Mouse (Mus musculus) forebrain, embryonic 13.5 days (tissue): ENCODE measurements around the gene Rnase10. TPM values are rescaled to one million over a fixed set of nuclear protein-coding genes. Genes with fewer than 3 reads are reported as not detected.

ENCODE experiments used
- ATAC-seq: fragments of 200-750 bp; cut with Nextera tagmentation; 2 replicates; pipeline ENCODE4 v1.8.0; 2017
- H3K27ac ChIP-seq: fragments of 300-500 bp; sonication (generic); 2 replicates; pipeline ENCODE4 v1.5.1; 2015; ENCODE audit warnings: inconsistent platforms, mild to moderate bottlenecking, moderate library complexity
- H3K27me3 ChIP-seq: fragments of 300-500 bp; sonication (generic); 2 replicates; pipeline ENCODE4 v1.6.1; 2015; ENCODE audit warnings: mild to moderate bottlenecking, inconsistent platforms
- H3K36me3 ChIP-seq: fragments of 300-500 bp; sonication (generic); 2 replicates; pipeline ENCODE4 v1.6.1; 2015; ENCODE audit warnings: mild to moderate bottlenecking, inconsistent platforms; ENCODE audit not compliant: poor library complexity, severe bottlenecking
- H3K4me1 ChIP-seq: fragments of 300-500 bp; sonication (generic); 2 replicates; pipeline ENCODE4 v1.6.1; 2015; ENCODE audit warnings: inconsistent platforms
- H3K4me2 ChIP-seq: fragments of 300-500 bp; sonication (generic); 2 replicates; pipeline ENCODE4 v1.6.1; 2015; ENCODE audit warnings: inconsistent platforms, mild to moderate bottlenecking, moderate library complexity
- H3K4me3 ChIP-seq: fragments of 300-500 bp; sonication (generic); 2 replicates; pipeline ENCODE4 v1.5.1; 2015; ENCODE audit warnings: mild to moderate bottlenecking, inconsistent platforms
- H3K9ac ChIP-seq: fragments of 300-500 bp; sonication (generic); 2 replicates; pipeline ENCODE4 v1.6.1; 2015; ENCODE audit warnings: mild to moderate bottlenecking, inconsistent platforms
- H3K9me3 ChIP-seq: fragments of 300-500 bp; sonication (generic); replicated peaks from 2 replicates; pipeline ENCODE4 v1.6.1; 2016; ENCODE audit warnings: inconsistent platforms
- WGBS: fragments of 180-500 bp; shearing (Covaris S2); methylation state at CpG from one replicate; pipeline ENCODE4 v1.1.7; 2015; 5-methylcytosine and 5-hydroxymethylcytosine counted together
- polyA plus RNA-seq: library from polyadenylated mRNA; unstranded; fragments of >200 nt; fragmentation: Nextera tagmentation; extraction: Ambion mirVana; gene quantifications from 2 replicates; pipeline ENCODE4 v1.2.1, GENCODE M21; 2015

Rnase10 gene
- polyA plus RNA-seq, 1 experiment from 2014 or later = not detected

GRCm38 (mm10) chr14:51017256-51017655 is 9.7 kb downstream of the Rnase10 start:
- 82% methylated on average over 3 of the region's 3 CpGs for WGBS
- Histone ChIP-seq H3K27ac (no peak overlapping the region), H3K9ac (no peak overlapping the region), H3K9me3 (no peaks in the 10 kb centered on the region; the same call in 1 of the 2 replicates), H3K4me1 (no peaks in the 10 kb centered on the region), H3K4me2 (no peak overlapping the region), H3K27me3 (no peaks in the 10 kb centered on the region), H3K4me3 (no peak overlapping the region), H3K36me3 (no peaks in the 10 kb centered on the region)
- no peak for ATAC-seq

GRCm38 (mm10) chr14:51023457-51023856 is 15.9 kb downstream of the Rnase10 start:
- no peak for ATAC-seq
- Histone ChIP-seq H3K4me1 (no peaks in the 10 kb centered on the region), H3K27ac (no peak overlapping the region), H3K9ac (no peak overlapping the region), H3K27me3 (no peaks in the 10 kb centered on the region), H3K9me3 (no peaks in the 10 kb centered on the region; the same call in 1 of the 2 replicates), H3K36me3 (no peaks in the 10 kb centered on the region), H3K4me3 (no peak overlapping the region), H3K4me2 (no peak overlapping the region)
- 79% methylated on average over 4 of the region's 4 CpGs for WGBS

GRCm38 (mm10) chr14:51024820-51025219 is 17.3 kb downstream of the Rnase10 start:
- H3K27ac ChIP-seq = no peak overlapping the region
- no peak for ATAC-seq
- H3K27me3 ChIP-seq = no peaks in the 10 kb centered on the region
- no peak overlapping the region for H3K4me2 ChIP-seq
- H3K4me1 ChIP-seq = no peaks in the 10 kb centered on the region
- no peak overlapping the region for H3K9ac ChIP-seq
- no peaks in the 10 kb centered on the region for H3K36me3 ChIP-seq
- H3K4me3 ChIP-seq = no peak overlapping the region
- no peaks in the 10 kb centered on the region; the same call in 1 of the 2 replicates for H3K9me3 ChIP-seq
- WGBS = 67% methylated on average over 1 of the region's 1 CpGs

- 38% methylated on average over 5 of the region's 5 CpGs for WGBS
- Histone ChIP-seq H3K4me3 (no peak overlapping the region), H3K9ac (no peak overlapping the region), H3K4me1 (no peaks in the 10 kb centered on the region), H3K27ac (no peak overlapping the region), H3K4me2 (no peak overlapping the region), H3K9me3 (no peaks in the 10 kb centered on the region), H3K36me3 (no peaks in the 10 kb centered on the region), H3K27me3 (no peaks in the 10 kb centered on the region)
- ATAC-seq = peak; percentile 72
Measured at GRCm38 (mm10) chr14:51026391-51027133, 19.0 kb downstream of the Rnase10 start.

DNA sequence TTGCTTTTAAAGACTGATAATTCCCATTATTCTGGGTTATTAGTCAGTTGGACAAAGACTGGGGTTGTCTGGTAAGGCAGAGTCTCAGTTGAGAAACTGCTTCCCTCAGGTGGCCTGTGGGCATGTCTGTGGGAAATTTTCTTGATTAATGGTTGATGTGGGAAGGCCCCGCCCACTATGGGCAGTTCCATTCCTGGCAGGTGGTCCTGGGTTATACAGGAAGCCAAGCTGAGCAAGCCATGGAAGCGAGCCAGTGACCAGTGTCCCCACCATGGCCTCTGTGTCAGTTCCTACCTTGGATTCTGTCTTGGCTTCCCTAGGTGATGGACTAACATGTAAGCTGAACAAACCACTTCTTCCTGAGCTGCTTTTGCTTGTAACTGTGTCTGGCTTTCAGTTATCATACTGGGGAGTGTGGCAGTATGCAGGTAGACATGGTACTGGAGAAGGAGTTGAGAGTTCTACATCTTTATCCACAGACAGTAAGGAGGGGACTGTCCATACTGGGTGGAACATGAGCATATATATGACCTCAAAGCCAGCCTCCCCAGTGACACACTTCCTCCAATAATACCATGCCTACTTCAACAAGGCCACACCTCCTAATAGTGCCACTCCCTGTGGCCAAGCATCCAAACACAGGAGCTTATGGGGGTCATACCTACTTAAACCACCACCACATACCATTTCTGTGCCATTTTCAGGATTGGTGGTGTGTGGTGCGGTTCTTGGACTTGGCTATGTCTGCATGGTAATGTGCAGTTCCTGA is 20.0 kb downstream of the Rnase10 start:
- Histone ChIP-seq H3K27ac (no peak overlapping the region), H3K4me3 (no peak overlapping the region), H3K27me3 (no peaks in the 10 kb centered on the region), H3K9me3 (no peaks in the 10 kb centered on the region), H3K4me1 (no peaks in the 10 kb centered on the region), H3K36me3 (no peaks in the 10 kb centered on the region), H3K9ac (no peak overlapping the region), H3K4me2 (no peak overlapping the region)
- no peak for ATAC-seq
- 56% methylated on average over 3 of the region's 3 CpGs for WGBS

GRCm38 (mm10) chr14:51035206-51035605 is 27.7 kb downstream of the Rnase10 start:
- ATAC-seq = no peak
- Histone ChIP-seq H3K27ac (no peak overlapping the region), H3K9ac (no peak overlapping the region), H3K4me3 (no peak overlapping the region), H3K36me3 (no peaks in the 10 kb centered on the region), H3K4me2 (no peak overlapping the region), H3K27me3 (no peaks in the 10 kb centered on the region), H3K9me3 (no peaks in the 10 kb centered on the region), H3K4me1 (no peaks in the 10 kb centered on the region)
- WGBS = 64% methylated on average over 1 of the region's 1 CpGs

GRCm38 (mm10) chr14:51036214-51036613 is 28.7 kb downstream of the Rnase10 start:
- no peak for ATAC-seq
- Histone ChIP-seq H3K9me3 (no peaks in the 10 kb centered on the region), H3K27ac (no peak overlapping the region), H3K9ac (no peak overlapping the region), H3K4me3 (no peak overlapping the region), H3K27me3 (no peaks in the 10 kb centered on the region), H3K4me2 (no peak overlapping the region), H3K36me3 (no peaks in the 10 kb centered on the region), H3K4me1 (no peaks in the 10 kb centered on the region)
- 85% methylated on average over 4 of the region's 4 CpGs for WGBS

DNA sequence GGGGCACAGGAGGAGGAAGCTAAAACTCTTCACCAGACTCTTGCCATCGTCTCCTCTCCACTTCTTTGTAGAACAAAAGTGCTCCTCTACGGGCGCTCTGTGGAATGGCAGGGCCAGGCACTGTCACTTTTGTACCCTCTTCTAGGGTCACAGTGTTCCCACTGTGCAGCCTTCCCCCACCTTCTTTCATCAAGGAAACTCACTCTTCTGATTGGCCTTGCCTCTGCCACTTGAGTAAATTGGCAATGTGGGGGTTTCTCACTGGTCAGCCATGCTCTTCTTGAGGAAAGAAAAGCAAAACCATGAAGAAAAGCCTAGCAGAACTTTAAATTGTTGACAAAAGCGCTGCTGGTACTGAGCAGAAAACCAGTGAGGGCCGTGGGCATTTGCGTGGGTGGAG is 34.2 kb downstream of the Rnase10 start, which contains the start of gene Rnase9:
Gene Rnase9 (minus strand): TSS at position 101 of the 400 bp plus-strand sequence.
- Histone ChIP-seq H3K4me1 (no peaks in the 10 kb centered on the region), H3K9ac (no peak within 1 kb of the TSS)

DNA sequence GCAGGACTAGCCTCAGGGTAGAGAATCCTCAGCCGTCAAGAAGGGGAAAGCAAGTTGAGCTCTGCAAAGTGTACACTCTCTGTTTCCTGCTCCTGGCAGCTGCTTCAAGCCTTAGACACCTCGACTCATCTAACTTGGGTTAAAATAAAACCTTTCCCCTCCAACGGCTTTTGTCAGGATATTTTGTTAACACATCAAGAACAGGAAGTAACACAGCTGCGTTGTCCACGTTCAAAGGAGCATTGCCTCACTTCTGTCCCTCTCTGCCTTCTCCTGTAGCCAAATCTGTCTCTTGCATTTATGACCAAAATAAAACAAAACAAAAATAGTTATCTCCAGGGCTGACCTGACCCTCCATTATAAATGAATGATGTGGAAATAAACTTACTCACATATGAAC is 40.3 kb downstream of the Rnase10 start:
- Histone ChIP-seq H3K9ac (no peak overlapping the region), H3K4me3 (no peak overlapping the region), H3K27me3 (no peaks in the 10 kb centered on the region), H3K9me3 (no peaks in the 10 kb centered on the region), H3K36me3 (no peaks in the 10 kb centered on the region), H3K4me1 (no peaks in the 10 kb centered on the region), H3K4me2 (no peak overlapping the region), H3K27ac (no peak overlapping the region)
- no peak for ATAC-seq
- WGBS = 77% methylated on average over 5 of the region's 5 CpGs

More for the DNA sequence above, 34.2 kb downstream of the Rnase10 start, which contains the start of gene Rnase9:
- WGBS = 70% methylated on average over 6 of the region's 6 CpGs
- H3K4me2 ChIP-seq = no peak within 1 kb of the TSS
- H3K9me3 ChIP-seq = no peaks in the 10 kb centered on the region
- H3K27me3 ChIP-seq = no peaks in the 10 kb centered on the region
- no peak within 1 kb of the TSS for H3K27ac ChIP-seq
- no peak within 1 kb of the TSS for H3K4me3 ChIP-seq
- no peaks in the 10 kb centered on the region for H3K36me3 ChIP-seq
- ATAC-seq = no peak

DNA sequence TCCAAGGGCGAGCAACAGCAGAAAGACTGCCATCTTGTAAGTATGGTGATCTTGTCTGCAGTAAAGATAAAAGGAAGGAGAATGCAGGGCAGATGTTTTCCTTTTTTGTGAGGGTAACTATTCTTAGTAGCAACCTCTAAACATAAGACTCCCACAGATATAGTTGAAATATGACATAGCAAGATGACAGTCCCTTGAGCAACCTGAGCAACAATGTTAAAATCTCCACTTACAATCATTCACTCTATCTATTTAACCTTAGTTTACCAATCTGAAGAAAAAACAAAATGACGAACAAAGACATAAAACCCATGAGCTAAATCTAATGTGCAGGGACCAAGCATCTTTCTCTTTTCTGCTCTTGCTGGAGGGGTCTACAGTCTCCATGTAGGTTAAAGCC is 42.5 kb downstream of the Rnase10 start, which contains the start of gene Rnase11:
Gene Rnase11 (minus strand): TSS at position 101 of the 400 bp plus-strand sequence.
- no peak within 1 kb of the TSS for H3K9ac ChIP-seq
- 84% methylated on average over 2 of the region's 2 CpGs for WGBS
- ATAC-seq = no peak
- no peaks in the 10 kb centered on the region for H3K9me3 ChIP-seq
- no peak within 1 kb of the TSS for H3K27ac ChIP-seq
- H3K4me3 ChIP-seq = no peak within 1 kb of the TSS
- no peak within 1 kb of the TSS for H3K4me2 ChIP-seq
- H3K36me3 ChIP-seq = no peaks in the 10 kb centered on the region
- H3K27me3 ChIP-seq = no peaks in the 10 kb centered on the region
- peaks cover 10% of the 10 kb centered on the region for H3K4me1 ChIP-seq

GRCm38 (mm10) chr14:51051941-51052340 is 44.4 kb downstream of the Rnase10 start:
- no peak for ATAC-seq
- no peak overlapping the region for H3K4me3 ChIP-seq
- WGBS = 59% methylated on average over 5 of the region's 5 CpGs
- H3K9ac ChIP-seq = no peak overlapping the region
- no peaks in the 10 kb centered on the region for H3K36me3 ChIP-seq
- peaks cover 7% of the 10 kb centered on the region; the same call in 1 of the 2 replicates for H3K27me3 ChIP-seq
- H3K4me2 ChIP-seq = no peak overlapping the region
- H3K4me1 ChIP-seq = peaks cover 10% of the 10 kb centered on the region
- no peaks in the 10 kb centered on the region for H3K9me3 ChIP-seq
- no peak overlapping the region for H3K27ac ChIP-seq

- H3K27me3 ChIP-seq = peaks cover 10% of the 10 kb centered on the region; the same call in 1 of the 2 replicates
Measured at GRCm38 (mm10) chr14:51053176-51053575, 45.6 kb downstream of the Rnase10 start.

More at GRCm38 (mm10) chr14:51053176-51053575, 45.6 kb downstream of the Rnase10 start:
- H3K9ac ChIP-seq = no peak overlapping the region
- H3K36me3 ChIP-seq = no peaks in the 10 kb centered on the region
- ATAC-seq = no peak
- no peaks in the 10 kb centered on the region for H3K9me3 ChIP-seq
- H3K27ac ChIP-seq = no peak overlapping the region
- H3K4me3 ChIP-seq = no peak overlapping the region
- 38% methylated on average over 5 of the region's 5 CpGs for WGBS
- no peak overlapping the region for H3K4me2 ChIP-seq
- H3K4me1 ChIP-seq = peaks cover 10% of the 10 kb centered on the region
